Mouse (Mus musculus) ZHBTc4 (cell line): ENCODE data around the gene Ang5.
A peak's percentile ranks its signal among the peaks of the same experiment; 100 is the strongest.
"Not testable (repeated sequence)": the region's sequence is repeated elsewhere in the genome, so short reads cannot be mapped to it uniquely, and the experiment has no call there.

Source experiments
- DNase-seq: peaks from one replicate; pipeline ENCODE4 v3.0.0-alpha.2; 2011; ENCODE audit warnings: low read depth, low spot score

Ang5 gene

GRCm38 (mm10) chr14:43956769-43957168 is at the start of gene Ang5:
Ang5 (plus strand) TSS chr14:43957069.
- DNase-seq: not testable (repeated sequence)

- not testable (repeated sequence) for DNase-seq
Observed at GRCm38 (mm10) chr14:43918214-43918613, 38.7 kb upstream of the Ang5 start.

GRCm38 (mm10) chr14:43923459-43923858 is 33.4 kb upstream of the Ang5 start, which contains the start of gene Ear10:
Ear10 (minus strand) TSS chr14:43923559.
- DNase-seq: not testable (repeated sequence)

GRCm38 (mm10) chr14:43924688-43925403 is 32.0 kb upstream of the Ang5 start, which contains the start of gene Gm8113:
Gm8113 (plus strand) TSS chr14:43925390.
- peak; percentile 85 for DNase-seq

GRCm38 (mm10) chr14:43925404-43925950 is 31.4 kb upstream of the Ang5 start:
- DNase-seq: peak; percentile 56

- DNase-seq: peak; percentile 70
Observed at GRCm38 (mm10) chr14:43932991-43933390, 23.9 kb upstream of the Ang5 start.

GRCm38 (mm10) chr14:43933399-43933798 is 23.5 kb upstream of the Ang5 start:
- DNase-seq: not testable (repeated sequence)

- DNase-seq: not testable (repeated sequence)
Observed at GRCm38 (mm10) chr14:43953382-43953781, 3.5 kb upstream of the Ang5 start.

- DNase-seq: not testable (repeated sequence)
Observed at GRCm38 (mm10) chr14:43955074-43955473, 1.8 kb upstream of the Ang5 start.

GRCm38 (mm10) chr14:43983454-43983853 is 26.6 kb downstream of the Ang5 start:
- no peak for DNase-seq

GRCm38 (mm10) chr14:43983897-43984296 is 27.0 kb downstream of the Ang5 start:
- peak; percentile 69 for DNase-seq

- DNase-seq: no peak
Observed at GRCm38 (mm10) chr14:43986147-43986546, 29.3 kb downstream of the Ang5 start.

GRCm38 (mm10) chr14:43987404-43987803 is 30.5 kb downstream of the Ang5 start:
- peak; percentile 79 for DNase-seq

GRCm38 (mm10) chr14:43998455-43999000 is 41.7 kb downstream of the Ang5 start:
- DNase-seq: not testable (repeated sequence)

- DNase-seq: no peak
Observed at GRCm38 (mm10) chr14:44001600-44001999, 44.7 kb downstream of the Ang5 start.

GRCm38 (mm10) chr14:44002169-44002568 is 45.3 kb downstream of the Ang5 start, which contains the start of gene Ang6:
Ang6 (minus strand) TSS chr14:44002269.
- no peak for DNase-seq

GRCm38 (mm10) chr14:44008021-44008420 is 51.2 kb downstream of the Ang5 start:
- DNase-seq: not testable (repeated sequence)

- DNase-seq: not testable (repeated sequence)
Observed at GRCm38 (mm10) chr14:44009686-44010085, 52.8 kb downstream of the Ang5 start.
